Mouse (Mus musculus) kidney, adult 2 months (tissue): ENCODE measurements at regions not wholly inside any gene's neighbourhood (a gene's known extent, or its start where the extent isn't known, plus 50 kb on each side); places are given as distances from the start of the nearest gene placed in this dataset.

ENCODE experiments used
- CTCF ChIP-seq: fragments of 200-500 bp; conservative IDR thresholded peaks from 2 replicates; pipeline ENCODE4 v1.5.1; 2011; ENCODE audit warnings: low read depth, mild to moderate bottlenecking, control low read depth, low read length, moderate library complexity, mixed read lengths; ENCODE audit not compliant: insufficient read depth, insufficient read length
- POLR2A ChIP-seq: fragments of 200-500 bp; IDR thresholded peaks from one replicate; pipeline ENCODE4 v1.6.1; 2011; ENCODE audit warnings: low read depth, low read length, control low read depth

DNA sequence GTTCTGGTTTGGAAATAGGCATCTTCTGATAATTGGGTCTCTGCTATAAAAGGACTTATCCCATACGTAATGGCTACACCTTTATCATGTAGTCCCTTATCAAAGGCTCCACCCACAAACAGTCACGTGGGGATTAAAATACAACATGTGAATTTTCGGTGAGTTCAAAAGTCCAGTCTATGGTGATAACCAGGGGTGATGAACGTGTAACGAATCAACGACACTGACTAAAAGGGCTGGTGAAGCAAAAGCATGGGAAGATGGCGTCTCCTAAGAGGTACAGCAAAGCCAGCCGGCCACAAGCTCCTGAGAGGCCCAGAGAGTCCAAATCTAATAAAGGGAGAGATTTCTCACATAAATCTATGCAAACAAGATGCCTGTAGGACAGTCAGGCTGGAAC lies 124.3 kb downstream of the Sptssa start:
- TF ChIP-seq CTCF = no peak
- TF ChIP-seq POLR2A = no peak
